Mouse (Mus musculus): Measurements from ENCODE around the gene Celf1.

DNA sequence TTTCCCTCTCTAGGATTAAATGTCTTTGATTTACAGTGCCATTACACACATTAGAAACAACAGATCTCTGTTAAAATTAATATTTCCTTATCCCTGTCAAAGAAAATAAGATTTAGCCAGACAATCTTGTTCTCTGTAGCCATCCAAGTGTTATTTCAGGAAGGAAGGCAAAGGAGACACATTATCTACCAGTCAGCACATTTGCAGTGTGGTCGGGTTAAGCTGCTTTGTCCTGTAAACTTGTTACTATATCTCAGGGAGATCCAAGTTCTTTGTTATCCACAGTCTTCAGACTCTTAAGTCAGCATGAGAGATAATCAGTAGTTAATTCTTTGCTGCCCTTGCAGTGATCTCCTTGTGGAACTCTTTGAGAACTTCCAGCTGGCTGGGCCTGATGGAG lies 29.3 kb upstream of the Celf1 start:
- TF ChIP-seq EP300 (IDR thresholded peaks at IDR 0.05; ENCODE audit: low read depth) (no peak), CTCF (IDR thresholded peaks at IDR 0.05; ENCODE audit: low read depth) (no peak)
